Mouse (Mus musculus): Measurements from ENCODE around the gene Herc3. TPM values are rescaled to one million over a fixed set of nuclear protein-coding genes. Genes with fewer than 3 reads are reported as not detected.
A peak's percentile ranks its signal among the peaks of the same experiment; 100 is the strongest.
"Not testable (repeated sequence)": the region's sequence is repeated elsewhere in the genome, so short reads cannot be mapped to it uniquely, and the experiment has no call there.

The Herc3 gene
- total RNA-seq (2021) = 10 to 100 TPM; 22.2 to 46.1 TPM
- long read RNA-seq, experiment 1, partial matches to known transcripts = 5 of 9 reads
- long read RNA-seq, experiment 1, other reads (novel, unspliced or antisense) = 4 of 9 reads
- long read RNA-seq, experiment 2, partial matches to known transcripts = 4 of 7 reads
- long read RNA-seq, experiment 2, other reads (novel, unspliced or antisense) = 3 of 7 reads

DNA sequence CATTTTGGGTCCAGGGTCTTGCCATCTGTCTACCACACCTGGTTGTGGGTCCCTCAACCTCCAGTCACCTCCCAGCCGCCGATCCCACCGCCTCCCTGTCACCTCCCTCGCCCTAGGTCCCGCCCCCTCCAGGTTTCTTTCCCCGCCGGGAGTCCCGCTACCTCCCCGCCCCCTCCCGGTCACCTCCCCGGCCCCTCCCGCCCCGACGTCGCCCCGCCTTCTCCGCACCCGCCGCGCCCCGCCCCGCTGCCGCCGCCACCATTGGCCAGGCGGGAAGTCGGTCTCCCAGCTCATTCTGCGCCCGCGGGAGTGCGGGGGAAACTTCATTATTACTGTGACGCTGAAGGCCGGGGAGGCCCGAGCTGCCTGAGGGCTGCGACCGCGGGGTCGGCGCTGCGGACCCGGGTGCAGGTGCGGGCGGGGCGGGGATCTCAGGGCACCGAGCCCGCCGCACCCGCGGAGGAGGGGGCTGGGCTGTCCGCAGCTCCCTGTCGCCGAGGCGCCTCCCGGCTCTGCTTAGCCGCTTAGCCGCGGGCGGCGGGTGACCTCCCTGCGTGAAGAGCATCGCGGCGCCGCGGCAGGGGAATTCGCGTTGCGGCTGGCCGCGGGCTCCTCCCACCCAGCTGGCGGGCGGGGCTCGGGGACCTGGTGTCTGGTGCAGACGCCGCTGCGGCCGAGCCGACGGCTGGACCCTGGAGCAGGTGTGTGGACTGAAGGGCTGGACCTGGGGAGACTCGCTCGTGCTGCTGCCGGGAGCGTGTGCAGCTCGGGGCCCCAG, at the start of gene Herc3:
TSS of gene Herc3 (plus strand) at position 234 of the 778 bp plus-strand sequence.
- DNase-seq = peak; percentile 71 to 80
- intact Hi-C loops (cut with DNase I) = no loop called here

DNA sequence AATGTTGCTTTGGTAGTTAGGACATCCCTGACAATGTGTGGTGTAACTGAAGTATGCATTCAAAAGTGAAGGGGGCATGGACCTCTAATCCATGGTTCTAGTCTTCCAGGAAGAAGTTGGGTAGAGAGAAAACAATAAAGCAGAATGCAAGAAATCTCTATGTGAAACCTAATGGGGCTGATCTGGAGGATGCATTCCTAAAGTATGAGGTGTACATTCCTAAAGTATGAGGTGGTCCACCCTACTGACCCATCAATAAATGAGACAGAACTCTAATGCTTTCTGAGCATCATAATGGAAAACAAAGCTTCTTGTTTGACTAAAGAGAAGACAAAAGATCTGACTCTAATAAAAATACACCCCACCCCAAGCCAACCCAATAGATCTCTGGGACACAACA, 29.9 kb upstream of the Herc3 start:
- intact Hi-C loops (cut with DNase I) = no loop called here
- no peak for DNase-seq

DNA sequence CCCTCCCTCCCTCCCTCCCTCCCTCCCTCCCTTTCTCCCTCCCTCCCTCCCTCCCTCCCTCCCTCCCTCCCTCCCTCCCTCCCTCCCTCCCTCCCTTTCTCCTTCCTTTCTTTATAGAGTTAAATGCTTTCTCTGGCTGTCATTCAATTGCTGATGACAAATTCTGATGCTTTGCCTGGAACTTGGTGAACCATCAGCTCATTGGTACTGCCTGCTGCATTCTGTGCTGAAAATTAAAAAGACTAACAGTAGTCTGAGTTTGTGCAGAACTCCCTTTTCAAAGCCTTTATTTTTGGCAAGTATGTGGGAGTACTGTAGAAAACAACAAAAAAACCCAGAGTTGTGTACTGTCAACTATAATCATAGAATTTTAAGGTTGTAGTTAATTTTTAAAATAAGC, 16.9 kb upstream of the Herc3 start:
- DNase-seq = no peak
- intact Hi-C loops (cut with DNase I) = no loop called here

DNA sequence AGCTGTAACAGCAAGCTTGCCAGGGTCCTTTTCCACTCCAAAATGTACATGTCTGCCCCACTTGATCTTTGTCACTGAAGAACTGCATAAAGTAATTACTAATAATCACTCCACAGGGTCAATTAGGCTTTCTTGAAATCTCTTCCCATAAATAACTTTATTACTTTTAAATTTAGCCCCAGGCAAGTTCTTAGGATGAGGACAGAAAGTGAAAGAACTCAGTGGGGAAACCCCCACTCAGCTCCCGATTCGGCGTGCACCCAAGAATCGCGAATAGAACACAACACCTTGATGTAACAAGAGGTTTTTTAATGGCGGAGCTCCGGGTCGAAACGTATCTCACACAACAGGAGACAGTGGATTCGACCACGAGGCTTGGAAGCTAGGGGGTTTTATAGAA, 14.2 kb upstream of the Herc3 start:
- intact Hi-C loops (cut with DNase I); DNase-seq: not testable (repeated sequence)

DNA sequence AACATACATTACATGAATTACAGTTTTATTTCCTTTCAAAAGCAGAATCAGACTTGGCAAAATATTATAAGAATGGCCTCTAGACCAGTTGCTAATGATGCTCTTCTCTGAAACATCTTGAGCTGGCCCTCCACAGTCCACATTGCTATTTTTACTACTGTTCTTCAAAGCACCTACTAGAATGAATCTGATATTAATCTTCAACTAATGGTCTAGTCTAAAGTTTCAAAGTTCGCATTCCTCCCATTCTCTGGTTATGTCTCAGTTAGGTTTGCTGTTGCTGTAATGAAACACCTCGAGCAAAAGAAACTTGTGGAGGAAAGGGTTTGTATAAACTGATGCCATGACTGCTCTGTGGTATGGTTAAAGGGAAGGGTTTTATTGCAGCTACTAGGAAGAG, 5.6 kb upstream of the Herc3 start:
- DNase-seq = no peak
- intact Hi-C loops (cut with DNase I) = no loop called here

DNA sequence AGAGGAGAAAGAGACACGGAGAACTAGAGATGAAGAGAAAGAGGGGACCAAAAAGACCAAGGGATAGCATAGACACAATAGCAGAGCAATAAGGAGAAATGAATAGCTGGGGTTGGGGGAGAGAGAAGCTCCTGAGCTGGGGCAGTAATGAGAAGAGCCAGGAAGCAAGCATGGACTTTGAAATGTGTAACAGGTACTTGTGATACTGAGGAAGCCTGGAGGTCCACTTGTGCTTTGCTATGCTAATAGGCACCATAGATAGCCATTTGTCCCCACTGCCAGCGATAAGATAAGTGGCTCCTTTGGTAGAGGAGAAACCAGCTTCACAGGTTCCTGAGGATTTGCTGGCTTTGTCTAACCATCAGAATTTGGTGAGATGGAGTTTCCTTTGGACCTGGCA, 5.2 kb upstream of the Herc3 start:
- intact Hi-C loops (cut with DNase I) = no loop called here
- DNase-seq = no peak

DNA sequence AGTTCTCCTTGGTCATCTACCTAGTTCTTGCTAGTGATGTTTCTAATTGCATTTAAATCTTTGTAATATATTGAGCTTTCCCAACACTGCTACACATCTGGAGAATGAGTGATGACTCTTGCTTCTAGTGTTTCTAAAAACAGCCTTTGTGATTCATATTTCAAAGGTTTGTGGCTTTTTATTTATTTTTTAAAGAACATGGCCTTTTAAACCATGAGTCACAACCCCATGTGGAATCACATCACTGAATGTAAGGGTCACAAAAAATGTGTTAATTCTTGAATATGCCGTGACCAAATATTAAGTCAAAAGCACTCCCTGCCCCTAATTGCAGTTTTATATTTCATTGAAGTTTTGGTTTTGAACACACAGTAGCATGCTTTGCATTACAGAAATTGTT, 2.7 kb upstream of the Herc3 start:
- intact Hi-C loops (cut with DNase I) = no loop called here
- DNase-seq = no peak

DNA sequence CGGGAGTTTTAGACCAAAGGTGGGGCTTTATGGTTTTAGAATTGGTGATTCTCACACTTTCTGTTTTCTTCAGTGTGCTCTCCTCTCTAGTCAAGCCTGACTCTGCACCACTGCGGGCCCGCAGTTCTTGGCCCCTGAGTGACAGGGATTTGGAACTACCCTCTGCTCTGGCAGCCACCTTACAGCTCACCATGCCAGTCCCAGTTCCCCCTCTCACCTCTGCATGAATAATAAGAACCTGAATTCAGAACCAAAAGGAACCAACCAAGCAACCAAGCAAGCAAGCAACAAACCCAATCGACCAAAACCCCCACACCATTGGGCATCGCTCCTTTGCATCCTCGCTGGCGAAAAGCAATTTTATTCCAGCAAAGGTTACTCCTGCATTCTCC, 429 bp upstream of the Herc3 start:
- no peak for DNase-seq
- intact Hi-C loops (cut with DNase I) = no loop called here

DNA sequence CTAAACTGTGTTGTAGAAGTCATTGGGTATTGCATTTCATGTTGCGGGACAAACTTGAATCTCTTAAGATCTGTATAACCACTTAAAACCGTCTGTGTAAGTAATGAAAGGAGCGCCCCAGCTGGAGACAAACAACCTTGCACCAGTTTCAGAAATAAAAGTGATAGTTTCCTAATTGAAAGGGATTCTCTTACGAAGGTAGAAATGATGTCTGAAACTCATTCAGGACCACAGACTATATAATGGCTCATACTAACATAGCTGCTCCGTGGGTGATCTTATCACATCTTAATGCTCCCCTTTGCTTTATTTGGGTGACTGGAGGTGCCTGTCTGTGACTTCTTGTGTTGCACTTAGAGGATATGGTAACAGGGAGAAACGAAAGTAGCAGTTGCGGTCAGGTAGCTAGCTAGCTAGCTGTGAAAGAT, 1.3 kb downstream of the Herc3 start:
- intact Hi-C loops (cut with DNase I) = no loop called here
- DNase-seq = no peak

DNA sequence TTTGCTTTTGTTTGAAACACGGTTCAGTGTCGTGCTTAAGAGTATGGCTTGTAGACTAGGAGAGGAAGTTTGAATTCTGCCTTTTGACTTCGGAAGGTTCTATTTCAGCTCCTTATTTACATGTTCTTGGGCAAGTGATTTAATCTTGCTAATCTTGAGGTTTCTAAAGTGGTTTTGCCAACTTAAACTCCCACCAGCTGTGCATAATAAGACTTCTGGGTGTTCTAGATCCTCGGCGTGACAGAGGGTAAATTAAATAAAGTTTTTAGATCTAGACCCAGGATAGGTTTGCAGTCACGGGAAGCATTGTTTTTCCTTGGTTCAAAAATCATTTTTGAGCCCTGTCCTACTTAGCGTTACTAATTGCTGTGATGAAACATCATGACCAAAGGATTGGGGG, 3.2 kb downstream of the Herc3 start:
- no peak for DNase-seq
- intact Hi-C loops (cut with DNase I) = no loop called here

DNA sequence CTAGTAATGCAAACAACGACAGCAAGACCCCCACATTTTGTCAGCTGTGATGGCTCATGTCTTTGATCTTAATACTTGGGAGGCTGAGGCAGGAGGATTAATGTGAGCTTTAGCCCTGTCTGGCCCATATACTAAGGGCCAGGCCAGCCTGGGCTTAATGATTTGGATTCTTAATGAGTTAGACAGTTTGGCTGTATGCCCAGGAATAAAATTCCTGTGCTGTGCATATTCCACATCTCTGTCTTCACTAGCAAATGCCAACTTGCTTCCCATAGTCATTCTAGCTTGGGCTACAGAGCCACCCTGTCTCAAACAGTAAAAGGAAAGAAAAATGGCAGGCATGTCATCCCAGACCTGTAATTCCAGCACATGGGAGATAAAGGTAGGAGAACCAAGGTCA, 4.3 kb downstream of the Herc3 start:
- intact Hi-C loops (cut with DNase I) = no loop called here
- DNase-seq = no peak

DNA sequence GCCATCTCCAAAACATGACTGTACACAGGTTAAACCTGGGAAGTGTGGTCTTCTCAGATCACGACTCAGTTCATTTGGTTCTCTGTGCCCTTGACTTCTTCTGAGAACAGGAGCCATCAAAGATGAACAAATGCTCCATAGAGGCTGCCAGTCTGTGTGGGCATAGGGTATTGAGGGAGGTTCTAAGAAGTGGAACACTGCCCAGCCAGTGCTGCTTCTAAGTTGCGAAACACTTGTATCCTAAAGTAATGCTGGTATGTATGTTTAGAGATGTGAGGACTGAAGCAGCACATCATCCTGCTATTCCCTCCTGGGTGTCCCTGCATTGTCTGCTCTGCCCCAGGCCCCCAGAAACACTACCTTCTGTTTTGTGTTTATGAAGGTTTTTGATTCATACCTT, 5.2 kb downstream of the Herc3 start:
- intact Hi-C loops (cut with DNase I) = no loop called here
- no peak for DNase-seq

DNA sequence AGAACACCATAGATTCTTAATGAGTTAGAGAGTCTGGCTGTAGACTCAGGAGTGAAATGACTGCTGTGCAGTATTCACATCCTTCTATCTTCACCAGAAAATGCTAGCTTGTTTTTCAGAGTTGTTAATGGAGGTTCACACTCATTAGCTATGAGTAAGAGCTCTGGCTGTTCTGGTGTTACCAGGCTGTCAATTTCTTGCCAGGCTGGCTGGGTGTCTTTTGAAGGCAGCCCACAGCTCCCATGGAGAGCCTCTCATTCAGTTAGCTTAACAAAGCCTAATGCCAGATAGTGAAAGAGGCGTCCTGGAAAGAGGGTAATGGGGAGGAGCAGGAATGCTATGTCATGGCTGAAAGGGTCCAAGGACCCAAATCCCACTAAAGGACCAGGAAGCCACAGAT, 6.7 kb downstream of the Herc3 start:
- DNase-seq = no peak
- intact Hi-C loops (cut with DNase I) = no loop called here

DNA sequence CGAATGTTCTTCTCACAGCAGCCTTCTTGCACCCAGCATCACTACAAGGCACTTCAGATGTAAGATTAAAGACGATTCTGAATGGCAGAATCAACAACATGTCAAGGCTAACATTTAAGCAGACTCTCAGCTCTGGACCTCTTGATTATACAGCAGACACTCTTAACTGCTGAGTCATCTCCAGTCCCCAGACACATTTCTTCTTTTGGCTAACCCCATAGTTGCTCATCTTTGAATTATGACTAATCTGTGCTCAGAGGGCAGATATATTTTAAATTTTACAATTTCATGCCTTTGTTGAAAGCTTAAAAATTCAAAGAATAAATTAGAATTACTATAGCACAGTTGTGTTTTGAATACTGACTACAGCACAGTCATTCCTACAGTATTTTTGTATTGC, 9.9 kb downstream of the Herc3 start:
- intact Hi-C loops (cut with DNase I) = no loop called here
- DNase-seq = no peak

DNA sequence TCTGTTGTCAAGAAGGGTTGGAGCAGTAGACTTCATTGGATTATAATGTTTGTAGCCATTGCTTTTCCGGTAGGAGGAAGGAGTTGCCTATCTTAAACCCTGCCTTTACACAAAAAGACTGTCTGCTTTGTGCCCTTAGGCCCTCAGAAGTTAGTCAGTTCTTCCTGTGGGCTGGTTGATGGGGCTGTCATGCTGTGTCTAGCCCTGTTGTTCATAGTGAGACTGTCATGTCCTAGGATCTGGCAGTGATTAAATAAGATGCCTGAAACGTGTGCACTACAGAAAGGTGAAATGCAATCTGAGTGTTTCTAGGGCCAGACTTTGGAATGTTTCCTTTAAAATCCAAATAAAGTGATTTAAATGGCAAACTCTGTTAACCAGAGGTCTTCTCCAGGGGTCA, 10.9 kb downstream of the Herc3 start:
- no peak for DNase-seq
- intact Hi-C loops (cut with DNase I) = no loop called here

DNA sequence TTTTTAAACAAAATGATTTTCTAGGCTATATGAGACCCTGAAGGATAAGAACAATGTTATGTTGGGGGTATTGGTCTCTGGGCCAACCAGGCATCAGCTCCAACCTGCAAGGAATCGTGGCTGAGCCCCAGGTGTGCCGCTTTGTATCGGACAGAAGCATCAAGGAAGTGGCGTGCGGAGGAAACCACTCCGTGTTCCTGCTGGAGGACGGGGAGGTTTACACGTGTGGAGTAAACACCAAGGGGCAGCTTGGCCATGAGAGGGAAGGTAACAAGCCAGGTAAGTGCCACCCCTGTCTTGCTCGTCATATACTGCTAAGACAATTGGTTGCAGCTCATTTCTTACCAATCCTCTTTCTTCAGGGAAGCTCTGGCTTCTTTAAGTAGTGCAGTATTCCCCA, 12.3 kb downstream of the Herc3 start:
- no peak for DNase-seq
- intact Hi-C loops (cut with DNase I) = no loop called here

DNA sequence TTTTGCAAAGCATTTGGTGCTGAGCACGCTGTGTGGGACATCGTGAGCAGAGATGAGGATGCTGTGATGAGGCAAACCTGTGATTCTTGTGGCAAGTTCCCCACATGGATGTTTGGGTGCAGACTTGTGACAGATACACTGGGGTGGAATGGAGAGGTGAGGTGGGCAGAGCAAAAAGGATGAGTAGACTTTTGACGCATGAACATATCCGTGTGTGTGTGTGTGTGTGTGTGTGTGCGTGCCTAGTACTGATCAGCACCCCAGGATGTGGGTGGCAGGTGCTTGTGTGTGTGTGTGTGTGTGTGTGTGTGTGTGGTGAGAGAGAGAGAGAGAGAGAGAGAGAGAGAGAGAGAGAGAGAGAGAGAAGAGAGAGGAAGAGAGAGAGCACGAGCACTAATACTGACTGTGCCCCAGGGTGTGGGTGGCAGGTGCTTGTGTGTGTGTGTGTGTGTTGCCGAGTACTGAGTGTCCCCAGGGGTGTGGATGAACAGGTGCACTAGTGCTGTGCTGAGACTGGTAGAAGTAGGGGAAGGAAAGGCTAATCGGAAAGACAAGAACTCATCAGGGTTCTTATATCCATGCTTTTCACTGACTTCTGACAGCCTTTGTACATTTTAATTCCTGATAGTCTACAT, 13.0 kb downstream of the Herc3 start:
- intact Hi-C loops (cut with DNase I) = no loop called here
- DNase-seq = no peak

DNA sequence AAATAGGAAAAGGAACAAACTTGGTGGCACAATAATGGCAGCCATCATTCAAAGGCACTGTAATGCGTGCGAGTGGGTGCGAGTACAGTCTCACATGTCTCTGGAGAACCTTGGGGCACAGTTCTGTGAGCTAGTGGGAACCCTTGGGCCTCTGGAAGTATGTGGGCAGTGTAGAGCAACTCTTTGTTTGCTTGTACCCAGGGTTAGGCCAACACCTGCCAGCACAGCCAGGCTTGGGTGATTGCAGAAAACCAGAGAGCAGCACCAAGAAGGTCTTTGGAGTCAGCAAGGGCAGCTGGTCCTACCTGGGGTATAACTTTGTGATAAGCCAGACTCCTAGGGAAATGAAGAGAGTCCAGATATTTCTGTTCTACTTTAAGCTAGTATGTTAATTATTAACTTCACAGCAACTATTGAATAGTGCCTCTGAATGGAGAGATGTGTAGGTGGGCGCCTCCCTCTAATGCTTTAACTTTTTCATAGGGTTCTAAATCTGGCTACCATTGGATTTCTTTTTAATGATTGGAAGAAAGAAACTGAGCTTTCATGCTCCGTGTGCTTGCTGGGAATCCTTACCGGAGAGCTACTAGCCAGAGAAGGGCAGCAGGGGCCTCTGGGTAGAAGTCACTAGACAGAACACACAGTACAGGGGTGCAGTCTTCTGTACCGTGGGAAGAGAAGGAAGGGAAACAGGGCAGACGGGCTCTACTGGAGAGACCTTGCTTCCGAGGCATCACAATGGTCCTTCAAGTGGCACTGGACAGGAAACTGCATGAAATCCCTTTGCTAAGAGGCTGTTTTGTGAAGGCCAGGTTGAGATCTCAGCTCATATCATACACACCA, 15.8 kb downstream of the Herc3 start:
- intact Hi-C loops (cut with DNase I) = no loop called here

DNA sequence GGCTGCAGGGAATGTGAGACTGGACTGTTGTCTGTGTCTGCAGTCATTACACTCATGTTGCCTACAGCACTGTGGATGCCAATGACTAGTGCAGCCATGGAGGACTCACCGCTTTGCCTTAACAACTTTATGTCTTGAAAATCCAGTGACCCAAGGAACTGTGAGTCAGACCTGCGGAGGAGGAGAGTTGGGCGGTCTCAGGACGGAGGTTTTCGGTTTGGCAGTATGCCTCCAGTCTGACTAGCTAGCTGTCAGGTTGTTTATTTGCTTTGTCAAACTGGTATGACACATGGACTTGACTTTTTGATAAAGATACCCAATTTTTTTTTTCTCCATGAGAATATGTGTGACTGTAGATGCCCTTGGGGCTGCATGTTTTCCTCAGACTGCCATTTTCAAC, 16.6 kb downstream of the Herc3 start:
- intact Hi-C loops (cut with DNase I) = no loop called here
- DNase-seq = no peak

More for the DNA sequence above, 15.8 kb downstream of the Herc3 start:
- no peak for DNase-seq

DNA sequence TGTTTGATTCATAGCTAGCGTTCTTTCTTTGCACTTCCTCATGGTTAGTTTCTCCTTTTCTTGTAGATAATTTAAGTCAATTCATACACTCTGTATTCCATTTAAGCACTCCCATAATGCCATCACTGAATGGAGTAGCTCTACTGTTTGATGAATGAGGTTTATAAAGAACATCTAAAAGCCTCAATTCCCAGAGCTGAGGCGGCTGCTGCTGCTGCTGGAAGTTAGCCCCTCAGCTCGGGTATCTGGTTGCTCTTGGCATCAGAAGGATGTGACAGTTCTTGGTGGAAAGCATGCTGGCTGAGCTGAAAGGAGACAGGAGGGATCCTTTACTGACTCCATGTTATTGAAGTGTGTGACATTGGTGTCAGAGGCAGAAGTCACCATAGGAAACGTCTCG, 18.1 kb downstream of the Herc3 start:
- no peak for DNase-seq
- intact Hi-C loops (cut with DNase I) = no loop called here

DNA sequence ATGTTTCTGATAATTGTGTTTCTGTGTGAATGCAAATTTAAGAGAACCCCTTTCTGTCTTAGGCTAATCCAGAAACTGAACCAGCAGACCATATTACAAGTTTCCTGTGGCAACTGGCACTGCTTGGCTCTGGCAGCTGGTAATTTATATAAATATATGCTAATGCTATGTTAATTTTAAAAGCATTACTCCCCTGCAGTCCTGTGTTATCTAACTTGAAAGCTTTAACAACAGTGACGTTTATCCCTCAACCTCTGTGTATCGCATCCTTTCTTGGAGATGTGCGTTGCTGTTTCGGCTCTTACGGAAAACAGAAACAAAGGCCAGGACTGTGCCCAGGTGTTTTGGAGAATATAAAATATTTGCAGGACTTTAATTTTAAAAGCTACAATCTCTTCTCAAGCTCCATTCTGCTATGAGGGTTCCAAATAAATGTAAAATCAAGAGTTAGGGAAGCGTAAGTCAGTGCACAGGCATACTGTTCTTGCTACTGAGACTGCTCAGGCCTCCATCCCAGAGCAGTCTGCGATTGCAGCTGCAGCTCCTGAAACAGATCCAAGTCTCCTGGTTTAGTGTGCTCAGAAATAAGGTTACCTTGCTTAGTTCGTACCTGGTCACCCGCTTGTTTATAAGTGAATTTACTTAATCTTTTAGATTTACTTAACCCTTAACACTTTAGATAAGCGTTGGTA, 24.6 kb downstream of the Herc3 start:
- intact Hi-C loops (cut with DNase I) = no loop called here
- DNase-seq = no peak

Measured in gastrocnemius, postnatal 36 days (tissue).